Mouse (Mus musculus) layer of hippocampus, postnatal 36 days (tissue): ENCODE data around the gene Fam71e2. TPM values are rescaled to one million over a fixed set of nuclear protein-coding genes. Genes with fewer than 3 reads are reported as not detected.
A peak's percentile ranks its signal among the peaks of the same experiment; 100 is the strongest.

Source experiments
- DNase-seq, 2 experiments: peaks; one replicate each; pipeline ENCODE4 v3.0.0; 2022
- total RNA-seq, 2 experiments: library from RNA; stranded (reverse); gene quantifications; 2 replicates each; pipeline ENCODE4 v1.2.3; 2021

Gene Fam71e2
- total RNA-seq, 2 experiments from 2014 or later, result not detected

DNA sequence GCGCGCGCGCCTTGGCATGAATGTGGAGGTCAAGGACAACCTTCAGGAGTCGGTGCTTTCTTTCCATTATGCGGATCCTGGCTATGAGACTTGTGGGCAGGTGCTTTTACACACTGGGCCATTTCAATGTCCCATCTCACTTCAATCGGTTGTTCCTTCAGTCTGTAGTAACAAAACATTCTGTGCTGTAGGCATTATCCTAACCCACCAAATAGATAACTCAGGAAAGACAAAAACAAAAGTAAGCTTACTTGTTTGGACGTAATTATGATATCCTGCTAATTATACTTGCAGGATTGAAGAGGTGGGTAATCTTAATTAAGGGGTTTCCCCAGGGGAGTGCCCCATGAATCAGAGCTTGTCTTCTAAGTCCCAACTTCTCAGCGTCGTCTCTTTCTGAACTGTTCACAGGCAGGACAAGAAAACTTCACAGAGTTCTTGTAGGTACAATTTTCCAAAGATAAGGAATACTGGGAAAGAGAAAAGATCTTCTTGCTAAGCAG is 32.0 kb downstream of the Fam71e2 start:
- DNase-seq, result no peak

DNA sequence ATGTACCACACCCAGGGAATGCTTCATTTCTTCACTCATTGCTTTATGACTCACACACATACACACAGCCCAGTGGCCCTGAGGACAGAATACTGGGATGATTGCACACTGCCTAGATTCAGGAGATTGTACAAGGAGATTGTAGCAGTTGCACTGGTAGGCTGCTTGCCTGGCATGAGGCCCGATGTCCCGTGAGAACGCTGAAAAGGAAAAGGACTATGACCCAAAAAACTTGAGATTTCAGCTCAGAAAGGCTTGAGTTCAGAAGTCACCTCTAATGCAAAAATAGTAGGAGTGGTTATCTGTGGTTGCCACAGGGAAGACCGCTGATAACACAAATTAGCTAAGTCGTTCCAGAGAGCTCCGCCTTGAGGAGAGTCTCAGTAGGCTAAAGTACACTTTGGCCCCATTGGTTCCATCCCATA is 38.1 kb downstream of the Fam71e2 start:
- DNase-seq, result no peak

DNA sequence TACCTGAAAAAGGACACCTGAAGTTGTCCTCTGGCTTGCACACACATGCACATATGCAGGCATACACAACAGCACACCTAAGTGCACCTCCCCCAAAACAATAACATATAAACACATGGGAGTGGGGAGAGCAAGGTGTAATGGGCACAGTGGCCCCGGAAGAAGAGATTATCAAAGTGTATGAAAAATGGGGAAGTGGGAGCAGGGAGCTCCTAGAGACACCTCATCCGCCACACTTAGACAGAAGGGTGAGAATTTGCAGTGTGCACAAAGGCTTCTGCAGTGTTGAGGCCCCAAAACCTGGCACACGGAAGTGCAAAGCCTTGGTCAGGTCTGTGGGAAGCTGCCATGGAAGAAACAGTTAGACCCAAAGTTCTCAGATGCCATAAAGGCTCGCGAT is 40.0 kb downstream of the Fam71e2 start:
- DNase-seq, result no peak

DNA sequence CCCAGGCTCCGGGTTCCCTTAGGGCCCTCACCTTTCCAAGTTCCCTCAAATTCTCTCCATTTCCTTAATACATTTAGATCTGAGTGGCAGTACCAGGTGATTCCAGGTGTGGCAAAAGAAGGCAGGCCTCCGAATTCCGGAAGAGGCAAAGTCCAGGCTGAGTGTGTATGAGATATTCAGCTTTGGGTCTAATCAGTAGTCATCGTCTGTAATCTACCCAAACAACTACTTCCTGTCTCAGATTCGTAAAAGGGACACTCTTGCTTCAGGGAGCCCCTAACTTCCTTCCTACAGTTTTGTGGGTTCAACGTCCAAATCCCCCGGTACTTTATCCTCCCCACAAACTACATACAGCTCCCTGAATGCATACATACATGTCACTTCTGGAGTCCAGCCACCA is 45.9 kb downstream of the Fam71e2 start, which contains the start of gene Tmem150b:
Tmem150b (minus strand) TSS at position 81 of the 400 bp plus-strand sequence.
- DNase-seq, result no peak

DNA sequence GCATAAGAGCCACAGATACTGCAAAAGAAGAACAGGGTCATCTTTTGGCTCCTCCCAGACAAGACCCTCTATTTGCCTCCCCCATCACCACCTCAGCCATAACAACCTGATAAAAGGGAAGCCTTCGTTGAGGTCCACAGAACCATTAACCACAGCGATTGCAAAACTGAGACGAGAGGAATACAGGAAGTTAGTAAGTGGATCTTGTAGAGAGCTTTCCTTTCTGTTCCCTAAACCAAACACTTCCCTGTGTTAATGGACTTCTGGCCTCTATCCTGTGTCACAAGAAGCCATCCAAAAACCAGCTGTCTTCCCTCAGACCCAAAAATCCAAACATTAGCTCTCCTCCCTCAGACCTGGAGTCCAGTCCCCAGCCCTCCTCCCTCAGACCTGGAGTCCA is 46.7 kb downstream of the Fam71e2 start:
- DNase-seq, result no peak

DNA sequence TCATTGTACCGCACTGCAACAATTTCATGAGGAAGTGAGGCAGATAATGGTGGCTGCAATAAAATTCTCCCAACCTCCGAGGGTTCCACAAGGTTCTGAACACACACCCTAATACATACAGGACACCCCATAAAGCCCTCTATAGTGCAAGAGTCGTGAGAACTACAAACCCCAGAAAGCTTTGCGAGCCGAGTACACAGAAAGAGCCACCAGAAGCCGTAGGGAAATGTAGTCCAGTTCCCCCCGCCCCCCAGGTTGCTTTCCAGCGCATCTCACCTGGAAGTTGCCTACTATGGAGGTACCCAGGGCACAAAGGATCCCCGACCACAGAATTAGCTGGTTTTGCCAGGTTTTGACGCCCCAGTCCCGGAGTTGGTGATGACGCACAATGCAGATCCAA is 47.6 kb downstream of the Fam71e2 start:
- peak; percentile 33 to 35 for DNase-seq

DNA sequence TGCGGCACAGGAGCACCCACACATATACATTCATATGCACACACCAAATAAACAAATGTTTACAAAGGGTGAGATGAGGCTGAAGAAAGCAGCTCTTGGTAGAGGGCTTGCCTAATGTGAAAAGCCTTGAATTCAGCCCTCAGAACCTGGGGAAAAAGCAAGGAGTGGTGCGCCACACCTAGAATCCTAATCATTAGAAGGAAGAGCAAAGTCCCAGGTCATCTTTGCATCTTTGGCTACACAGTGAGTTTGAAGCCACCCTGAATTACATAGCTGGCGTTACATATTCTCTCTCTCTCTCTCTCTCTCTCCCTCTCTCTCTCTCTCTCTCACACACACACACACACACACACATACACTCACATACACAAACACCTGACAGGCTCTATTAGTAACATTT is 51.8 kb downstream of the Fam71e2 start:
- no peak for DNase-seq

DNA sequence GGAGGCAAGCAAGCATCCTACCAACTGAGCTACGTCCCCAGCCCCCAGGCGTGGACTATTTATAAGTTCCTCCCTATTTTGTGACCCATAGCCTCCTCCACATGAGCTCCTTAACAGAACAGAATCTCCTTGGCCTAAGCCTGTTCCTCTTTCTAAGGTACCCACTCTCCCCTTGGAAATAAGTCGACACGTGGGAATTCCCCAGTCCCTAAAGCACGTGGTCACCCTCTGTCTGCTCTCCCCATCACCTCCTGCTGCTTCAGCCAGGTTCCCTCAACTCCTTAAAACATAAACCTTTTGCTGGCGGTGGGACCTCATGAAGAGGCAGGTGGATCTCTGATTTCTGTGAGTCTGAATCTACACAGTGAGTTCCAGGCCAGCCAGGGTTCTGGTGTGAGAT is 54.1 kb downstream of the Fam71e2 start:
- DNase-seq, result no peak

DNA sequence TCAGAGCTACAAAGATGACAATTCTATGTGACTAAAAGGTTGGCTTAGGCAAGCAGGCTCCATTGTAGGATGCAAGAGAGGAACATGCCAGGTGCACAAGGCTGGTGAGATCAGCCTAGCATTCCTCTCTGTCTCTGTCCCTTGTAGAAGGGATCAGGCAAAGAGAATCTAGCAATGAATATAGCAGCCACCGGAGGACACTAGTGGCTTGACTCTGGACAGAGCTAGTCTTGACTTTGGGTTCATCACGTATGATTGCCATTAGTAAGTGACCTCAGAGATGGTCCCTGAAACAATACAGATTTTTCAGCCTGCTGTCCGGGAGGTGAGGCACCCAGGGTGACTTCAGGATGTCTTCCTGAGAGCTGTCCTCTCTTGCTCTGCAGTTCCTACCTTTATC is 58.5 kb downstream of the Fam71e2 start:
- no peak for DNase-seq

DNA sequence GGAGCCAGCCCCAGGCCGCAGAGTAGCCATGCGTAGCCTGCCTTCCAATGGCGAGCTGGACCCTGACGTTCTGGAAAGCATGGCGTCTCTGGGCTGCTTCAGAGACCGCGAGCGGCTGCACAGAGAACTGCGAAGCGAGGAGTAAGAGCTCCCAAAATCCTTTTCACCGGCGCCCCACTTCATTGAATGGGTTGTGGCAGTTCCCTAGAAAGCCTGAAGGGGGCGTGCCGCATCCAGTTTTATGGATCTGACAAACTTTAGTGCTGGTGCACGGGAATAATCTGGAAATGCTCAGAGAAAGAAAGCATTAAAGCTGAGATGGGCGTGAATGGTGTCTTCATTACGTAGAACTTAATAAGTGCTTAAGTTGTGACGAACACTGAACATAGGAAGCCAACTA is 66.0 kb downstream of the Fam71e2 start:
- DNase-seq, result no peak

Other genes starting within 250 kb of the Fam71e2 start
- 1 to 10 TPM in 1 of 2 experiments, under 1 TPM in 1; 0.70 to 1.3 TPM for gene Tnni3, start 247.1 kb downstream of the Fam71e2 start, total RNA-seq
- under 1 TPM; 0.38 to 0.65 TPM for gene Dnaaf3, start 238.8 kb downstream of the Fam71e2 start, total RNA-seq
- 100 to 1,000 TPM; 203 to 220 TPM for gene Syt5, start 223.8 kb downstream of the Fam71e2 start, total RNA-seq
- under 1 TPM; 0.28 to 0.40 TPM for gene Ptprh, start 167.3 kb downstream of the Fam71e2 start, total RNA-seq
- gene Tmem86b, start 139.9 kb downstream of the Fam71e2 start, total RNA-seq, result 10 to 100 TPM; 14.4 to 21.5 TPM
- 100 to 1,000 TPM; 134 to 136 TPM for gene Ppp6r1, start 112.3 kb downstream of the Fam71e2 start, total RNA-seq
- 10 to 100 TPM; 85.2 to 87.6 TPM for gene Hspbp1, start 86.2 kb downstream of the Fam71e2 start, total RNA-seq
- 100 to 1,000 TPM; 325 to 344 TPM for gene Brsk1, start 80.7 kb downstream of the Fam71e2 start, total RNA-seq
- under 1 TPM; 0.18 to 0.20 TPM for gene Tmem150b, start 46.1 kb downstream of the Fam71e2 start, total RNA-seq
- gene Kmt5c, start 31.2 kb downstream of the Fam71e2 start, total RNA-seq, result 10 to 100 TPM; 35.3 to 38.7 TPM
- 1 to 10 TPM; 3.3 to 6.2 TPM for gene Cox6b2, start 18.2 kb downstream of the Fam71e2 start, total RNA-seq
- gene Il11, start 11.6 kb upstream of the Fam71e2 start, total RNA-seq, result under 1 TPM in 1 of 2 experiments, not detected in 1; 0.47 TPM
- not detected for gene Tmem190, start 11.6 kb upstream of the Fam71e2 start, total RNA-seq
- gene Tmem238, start 18.4 kb upstream of the Fam71e2 start, total RNA-seq, result 1 to 10 TPM; 1.4 to 2.0 TPM
- gene Rpl28, start 21.6 kb upstream of the Fam71e2 start, total RNA-seq, result 100 to 1,000 TPM; 454 to 487 TPM
- 100 to 1,000 TPM; 103 to 109 TPM for gene Ube2s, start 41.3 kb upstream of the Fam71e2 start, total RNA-seq
- 100 to 1,000 TPM; 176 to 202 TPM for gene Shisa7, start 73.4 kb upstream of the Fam71e2 start, total RNA-seq
- gene Isoc2b, start 99.0 kb upstream of the Fam71e2 start, total RNA-seq, result 1 to 10 TPM; 4.0 to 7.8 TPM
- 10 to 100 TPM; 11.4 to 13.6 TPM for gene Isoc2a, start 105.9 kb upstream of the Fam71e2 start, total RNA-seq
- under 1 TPM; 0.51 to 0.62 TPM for gene Gm36210, start 135.2 kb upstream of the Fam71e2 start, total RNA-seq
- 10 to 100 TPM; 12.7 to 13.2 TPM for gene Zfp628, start 143.9 kb upstream of the Fam71e2 start, total RNA-seq
- gene Nat14, start 150.7 kb upstream of the Fam71e2 start, total RNA-seq, result 100 to 1,000 TPM; 119 to 120 TPM
- gene Ssc5d, start 154.5 kb upstream of the Fam71e2 start, total RNA-seq, result 1 to 10 TPM; 2.9 to 3.8 TPM
- gene Sbk2, start 193.1 kb upstream of the Fam71e2 start, total RNA-seq, result under 1 TPM; 0.27 to 0.30 TPM
- gene Sbk3, start 199.9 kb upstream of the Fam71e2 start, total RNA-seq, result 1 to 10 TPM in 1 of 2 experiments, under 1 TPM in 1; 0.70 to 1.4 TPM
- gene Zfp579, start 224.9 kb upstream of the Fam71e2 start, total RNA-seq, result 10 to 100 TPM; 31.6 to 35.9 TPM
- gene Zfp524, start 243.1 kb upstream of the Fam71e2 start, total RNA-seq, result 1 to 10 TPM; 6.5 to 8.1 TPM
- 10 to 100 TPM; 19.6 to 25.1 TPM for gene Fiz1, start 243.4 kb upstream of the Fam71e2 start, total RNA-seq
- gene Gm44973, start 244.2 kb upstream of the Fam71e2 start, total RNA-seq, result not detected
- gene Zfp865, start 249.1 kb upstream of the Fam71e2 start, total RNA-seq, result 10 to 100 TPM; 33.5 to 39.7 TPM
- 10 to 100 TPM; 56.9 to 61.9 TPM for gene Ccdc106, start 249.3 kb upstream of the Fam71e2 start, total RNA-seq